Mouse (Mus musculus) retina, postnatal 1 day (tissue): ENCODE results near the gene Cmpk2.
"Not testable (repeated sequence)": the region's sequence is repeated elsewhere in the genome, so short reads cannot be mapped to it uniquely, and the experiment has no call there.

ENCODE experiments used
- DNase-seq: peaks from one replicate; pipeline ENCODE4 v3.0.0-alpha.2; 2012

The Cmpk2 gene

GRCm38 (mm10) chr12:26485738-26486580 is 17.0 kb downstream of the Cmpk2 start:
- DNase-seq, result not testable (repeated sequence)

GRCm38 (mm10) chr12:26487874-26488616 is 19.0 kb downstream of the Cmpk2 start:
- peak; percentile 91 for DNase-seq

GRCm38 (mm10) chr12:26488617-26489274 is 19.7 kb downstream of the Cmpk2 start:
- no peak for DNase-seq

GRCm38 (mm10) chr12:26489942-26490341 is 20.9 kb downstream of the Cmpk2 start:
- DNase-seq, result peak; percentile 44

GRCm38 (mm10) chr12:26501042-26501441 is 32.0 kb downstream of the Cmpk2 start:
- DNase-seq, result no peak

- DNase-seq, result no peak
Observed at GRCm38 (mm10) chr12:26510971-26511370, 42.0 kb downstream of the Cmpk2 start.

- no peak for DNase-seq
Observed at GRCm38 (mm10) chr12:26518206-26518605, 49.2 kb downstream of the Cmpk2 start.

- peak; percentile 57 for DNase-seq
Observed at GRCm38 (mm10) chr12:26524943-26525697, 56.1 kb downstream of the Cmpk2 start.

- DNase-seq, result peak; percentile 20
Observed at GRCm38 (mm10) chr12:26525698-26526026, 56.7 kb downstream of the Cmpk2 start.
